Mouse (Mus musculus) MEL (cell line): Measurements from ENCODE around the gene Tatdn2.

ENCODE experiments used
- ELF1 ChIP-seq: IDR thresholded peaks from 2 replicates; pipeline ENCODE4 v1.6.1; 2014; ENCODE audit warnings: low read depth, mild to moderate bottlenecking, inconsistent platforms, low read length, improper control_type of control experiment, moderate library complexity
- POLR2A ChIP-seq, 2 experiments: IDR thresholded peaks; 2 replicates each; pipeline ENCODE4 v1.6.1; 2011 to 2012; ENCODE audit warnings: low read length in 2 of 2, mild to moderate bottlenecking in 2 of 2, control low read depth in 1 of 2, improper control_type of control experiment in 1 of 2, low read depth in 1 of 2, moderate library complexity in 1 of 2; ENCODE audit not compliant: control insufficient read depth in 1 of 2, insufficient read depth in 1 of 2, poor library complexity in 1 of 2
- POLR2AphosphoS5 ChIP-seq: IDR thresholded peaks from 2 replicates; pipeline ENCODE4 v1.6.1; 2012; ENCODE audit warnings: low read depth, borderline replicate concordance, mild to moderate bottlenecking, inconsistent platforms, low read length, moderate library complexity, mixed read lengths
- ZC3H11A ChIP-seq: IDR thresholded peaks from 2 replicates; pipeline ENCODE4 v1.6.1; 2012; ENCODE audit warnings: low read depth, mild to moderate bottlenecking, inconsistent platforms, low read length, improper control_type of control experiment

- TF ChIP-seq POLR2A (IDR thresholded peaks at IDR 0.05; ENCODE audit: control insufficient read depth in 1 of 2, insufficient read depth in 1 of 2, low read depth in 1 of 2, low read length in 2 of 2, poor library complexity in 1 of 2): no peak
- TF ChIP-seq ZC3H11A: no peak
- TF ChIP-seq ELF1: no peak
- TF ChIP-seq POLR2AphosphoS5: no peak
Measured at GRCm38 (mm10) chr6:113650197-113650640, 46.6 kb upstream of the Tatdn2 start.
